Mouse (Mus musculus): Measurements from ENCODE around the gene Tha1. TPM values are rescaled to one million over a fixed set of nuclear protein-coding genes. Genes with fewer than 3 reads are reported as not detected.

Gene Tha1
- polyA plus RNA-seq, 1 experiment, result 11.5 TPM

DNA sequence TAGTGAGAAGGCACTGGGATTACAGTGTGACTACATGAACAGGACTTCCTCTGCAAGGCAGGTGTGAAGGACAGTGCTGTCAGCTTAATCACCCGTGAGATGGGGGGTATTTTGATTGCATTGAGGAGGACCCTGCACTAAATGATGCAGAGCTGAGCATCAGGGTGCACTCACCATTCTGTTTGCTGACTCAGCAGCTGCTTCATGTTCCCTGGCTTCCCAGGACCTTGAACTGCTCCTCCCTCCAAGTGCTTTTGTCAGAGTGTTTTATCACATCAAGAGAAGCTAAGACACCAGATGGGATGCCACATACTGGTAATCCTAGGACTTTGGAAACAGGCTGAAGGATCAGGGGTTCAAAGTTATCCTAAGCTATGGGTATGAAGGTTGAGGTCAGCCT lies 17.3 kb downstream of the Tha1 start:
- Histone ChIP-seq H3K27me3 (ENCODE audit: control insufficient read depth, insufficient read depth, low read length) (no peaks in the 10 kb centered on the region), H3K4me3 (replicated peaks; ENCODE audit: insufficient read depth, low read depth, low read length) (no peak overlapping the region), H3K4me1 (ENCODE audit: control insufficient read depth, insufficient read depth, low read length) (no peaks in the 10 kb centered on the region), H3K27ac (ENCODE audit: insufficient read depth, low read length) (no peak overlapping the region)
- DNase-seq, result no peak
- WGBS, result 89% methylated on average over 1 of the region's 1 CpGs
- TF ChIP-seq POLR2A (IDR thresholded peaks at IDR 0.05; ENCODE audit: borderline replicate concordance, insufficient read depth, low read length), result no peak
- no peak for TF ChIP-seq CTCF (IDR thresholded peaks at IDR 0.05; ENCODE audit: borderline replicate concordance, insufficient read depth, low read depth, low read length)

GRCm38 (mm10) chr11:117855360-117855759 lies 17.9 kb downstream of the Tha1 start:
- TF ChIP-seq CTCF (IDR thresholded peaks at IDR 0.05; ENCODE audit: borderline replicate concordance, insufficient read depth, low read depth, low read length) (no peak), POLR2A (IDR thresholded peaks at IDR 0.05; ENCODE audit: borderline replicate concordance, insufficient read depth, low read length) (no peak)
- Histone ChIP-seq H3K27ac (ENCODE audit: insufficient read depth, low read length) (no peak overlapping the region), H3K4me3 (replicated peaks; ENCODE audit: insufficient read depth, low read depth, low read length) (no peak overlapping the region), H3K27me3 (ENCODE audit: control insufficient read depth, insufficient read depth, low read length) (no peaks in the 10 kb centered on the region), H3K4me1 (ENCODE audit: control insufficient read depth, insufficient read depth, low read length) (no peaks in the 10 kb centered on the region)
- 95% methylated on average over 5 of the region's 5 CpGs for WGBS
- no peak for DNase-seq

DNA sequence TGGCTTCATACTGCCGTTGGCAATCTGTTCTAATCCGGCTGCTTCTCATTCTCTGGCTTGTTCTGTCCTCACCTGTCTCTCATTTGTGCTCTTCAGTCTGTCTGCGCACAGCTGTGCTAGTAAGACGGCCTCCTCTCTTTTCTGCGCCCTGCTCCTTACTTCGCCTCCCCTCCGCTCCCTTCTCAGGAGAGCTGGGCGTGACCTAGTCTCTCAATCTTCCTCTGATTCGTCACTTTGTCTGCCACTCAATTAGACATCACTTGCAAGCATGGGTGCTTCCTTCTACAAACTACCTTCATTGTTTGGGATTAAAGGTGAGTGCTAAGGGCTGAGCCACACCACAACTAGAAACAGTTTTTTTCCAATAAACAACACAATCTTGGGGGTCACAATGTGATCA lies 19.0 kb downstream of the Tha1 start:
- WGBS, result 87% methylated on average over 9 of the region's 9 CpGs
- H3K27me3 ChIP-seq (ENCODE audit: control insufficient read depth, insufficient read depth, low read length), result no peaks in the 10 kb centered on the region
- DNase-seq, result no peak
- no peaks in the 10 kb centered on the region for H3K4me1 ChIP-seq (ENCODE audit: control insufficient read depth, insufficient read depth, low read length)
- H3K4me3 ChIP-seq (replicated peaks; ENCODE audit: insufficient read depth, low read depth, low read length), result no peak overlapping the region
- no peak for TF ChIP-seq POLR2A (IDR thresholded peaks at IDR 0.05; ENCODE audit: borderline replicate concordance, insufficient read depth, low read length)
- no peak for TF ChIP-seq CTCF (IDR thresholded peaks at IDR 0.05; ENCODE audit: borderline replicate concordance, insufficient read depth, low read depth, low read length)
- no peak overlapping the region for H3K27ac ChIP-seq (ENCODE audit: insufficient read depth, low read length)

DNA sequence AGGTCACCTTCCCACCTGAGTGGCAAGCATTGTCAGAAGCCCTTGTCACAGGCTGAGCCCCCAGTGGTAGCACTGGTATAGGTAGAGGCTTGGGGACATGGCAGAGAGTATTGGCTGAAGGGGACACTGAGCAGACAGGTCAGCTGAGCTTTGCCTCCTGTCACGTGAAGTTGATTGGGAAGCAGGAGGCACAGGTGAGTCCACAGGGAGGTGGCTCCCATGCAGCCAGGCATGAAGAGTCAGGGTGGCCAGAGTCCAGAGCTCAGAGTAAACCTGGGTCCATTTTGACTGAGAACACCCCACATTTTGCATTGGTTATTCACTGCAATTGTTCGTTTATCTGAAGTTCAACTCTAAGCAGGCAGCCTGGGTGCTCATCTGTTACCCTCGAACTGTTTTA lies 20.4 kb downstream of the Tha1 start:
- Histone ChIP-seq H3K27me3 (ENCODE audit: control insufficient read depth, insufficient read depth, low read length) (no peaks in the 10 kb centered on the region), H3K4me1 (ENCODE audit: control insufficient read depth, insufficient read depth, low read length) (no peaks in the 10 kb centered on the region), H3K27ac (ENCODE audit: insufficient read depth, low read length) (no peak overlapping the region), H3K4me3 (replicated peaks; ENCODE audit: insufficient read depth, low read depth, low read length) (no peak overlapping the region)
- 82% methylated on average over 3 of the region's 3 CpGs for whole genome bisulfite sequencing
- no peak for DNase-seq
- TF ChIP-seq POLR2A (IDR thresholded peaks at IDR 0.05; ENCODE audit: borderline replicate concordance, insufficient read depth, low read length) (no peak), CTCF (IDR thresholded peaks at IDR 0.05; ENCODE audit: borderline replicate concordance, insufficient read depth, low read depth, low read length) (no peak)

DNA sequence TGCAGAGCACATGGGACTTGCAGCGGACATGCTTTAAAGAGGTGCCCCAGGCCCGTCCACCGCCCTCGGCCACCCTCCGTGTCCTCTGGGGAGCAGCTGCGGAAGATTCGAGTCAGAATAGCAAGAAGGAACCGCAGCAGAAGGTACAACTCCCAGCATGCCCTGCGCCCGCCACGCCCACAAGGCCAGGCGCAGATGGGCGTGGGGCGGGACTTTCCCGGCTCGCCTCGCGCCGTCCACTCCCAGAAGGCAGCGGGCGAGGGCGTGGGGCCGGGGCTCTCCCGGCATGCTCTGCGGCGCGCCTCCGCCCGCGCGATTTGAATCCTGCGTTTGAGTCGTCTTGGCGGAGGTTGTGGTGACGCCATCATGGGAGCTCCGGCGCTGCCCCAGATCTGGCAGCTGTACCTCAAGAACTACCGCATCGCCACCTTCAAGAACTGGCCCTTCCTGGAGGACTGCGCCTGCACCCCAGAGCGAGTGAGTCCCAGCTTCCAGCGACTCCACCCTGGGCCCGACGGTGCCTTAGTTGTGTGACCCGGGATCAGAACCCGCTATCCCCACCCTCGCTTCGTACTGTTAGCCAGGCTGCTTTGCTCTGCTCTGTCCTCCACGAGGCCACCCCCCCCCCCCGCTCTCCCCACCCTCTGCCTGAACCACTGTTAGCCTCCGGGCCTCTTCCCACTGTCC lies 24.2 kb downstream of the Tha1 start, which contains the start of gene Birc5:
Gene Birc5 (plus strand): TSS at position 267 of the 687 bp plus-strand sequence.
- WGBS, result under 1% methylated on average over 50 of the region's 51 CpGs
- Histone ChIP-seq H3K27me3 (ENCODE audit: control insufficient read depth, insufficient read depth, low read length) (no peaks in the 10 kb centered on the region), H3K4me1 (ENCODE audit: control insufficient read depth, insufficient read depth, low read length) (no peaks in the 10 kb centered on the region), H3K4me3 (replicated peaks; ENCODE audit: insufficient read depth, low read depth, low read length) (peak within 1 kb of the TSS; percentile 95), H3K27ac (ENCODE audit: insufficient read depth, low read length) (peak within 1 kb of the TSS; percentile 84)
- peak; percentile 88 for TF ChIP-seq POLR2A (IDR thresholded peaks at IDR 0.05; ENCODE audit: borderline replicate concordance, insufficient read depth, low read length)
- TF ChIP-seq CTCF (IDR thresholded peaks at IDR 0.05; ENCODE audit: borderline replicate concordance, insufficient read depth, low read depth, low read length), result no peak
- DNase-seq, result peak; percentile 95

DNA sequence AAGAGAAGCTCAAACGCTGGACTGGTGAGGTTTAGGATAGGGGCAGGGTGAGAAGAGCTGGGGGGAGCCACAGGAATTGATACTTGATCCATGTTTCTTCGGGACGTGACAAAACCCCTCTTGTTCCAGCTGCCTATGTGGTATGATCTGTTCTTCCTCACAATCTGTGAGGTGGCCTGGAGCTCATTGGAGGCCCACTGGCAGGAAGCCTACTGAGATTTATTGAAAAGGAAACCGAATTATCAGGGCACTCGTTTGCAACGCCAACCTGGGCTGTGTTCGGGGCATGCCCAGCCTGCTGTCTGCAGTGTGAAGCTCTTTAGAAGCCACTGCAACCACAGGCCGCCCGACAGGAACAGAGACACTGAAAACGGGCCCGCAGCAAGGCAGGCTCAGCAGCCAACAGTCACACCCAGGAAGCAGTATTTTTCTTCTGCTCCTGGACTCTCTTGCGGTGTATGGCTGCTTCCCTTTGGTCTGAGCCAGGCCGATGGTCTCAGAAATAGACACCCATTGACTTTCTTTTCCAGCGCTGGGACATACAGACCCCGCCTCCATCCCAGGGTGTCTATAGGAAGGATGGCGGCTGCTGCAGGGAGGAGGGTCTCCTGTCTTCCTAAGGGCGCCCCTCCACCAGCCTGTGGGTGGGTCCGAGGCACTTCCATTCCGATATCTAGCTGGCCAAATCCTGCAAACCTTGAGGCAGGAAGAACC lies 24.9 kb downstream of the Tha1 start:
- no peak for DNase-seq
- WGBS, result 5% methylated on average over 19 of the region's 19 CpGs
- no peaks in the 10 kb centered on the region for H3K27me3 ChIP-seq (ENCODE audit: control insufficient read depth, insufficient read depth, low read length)
- peak overlapping the region; percentile 84 for H3K27ac ChIP-seq (ENCODE audit: insufficient read depth, low read length)
- no peaks in the 10 kb centered on the region for H3K4me1 ChIP-seq (ENCODE audit: control insufficient read depth, insufficient read depth, low read length)
- H3K4me3 ChIP-seq (replicated peaks; ENCODE audit: insufficient read depth, low read depth, low read length), result peak overlapping the region; percentile 95
- TF ChIP-seq POLR2A (IDR thresholded peaks at IDR 0.05; ENCODE audit: borderline replicate concordance, insufficient read depth, low read length) (no peak), CTCF (IDR thresholded peaks at IDR 0.05; ENCODE audit: borderline replicate concordance, insufficient read depth, low read depth, low read length) (no peak)

GRCm38 (mm10) chr11:117847593-117848215 lies 25.6 kb downstream of the Tha1 start:
- no peak for DNase-seq
- H3K27ac ChIP-seq (ENCODE audit: insufficient read depth, low read length), result no peak overlapping the region
- TF ChIP-seq CTCF (IDR thresholded peaks at IDR 0.05; ENCODE audit: borderline replicate concordance, insufficient read depth, low read depth, low read length), result no peak
- TF ChIP-seq POLR2A (IDR thresholded peaks at IDR 0.05; ENCODE audit: borderline replicate concordance, insufficient read depth, low read length), result no peak
- no peaks in the 10 kb centered on the region for H3K4me1 ChIP-seq (ENCODE audit: control insufficient read depth, insufficient read depth, low read length)
- no peak overlapping the region for H3K4me3 ChIP-seq (replicated peaks; ENCODE audit: insufficient read depth, low read depth, low read length)
- WGBS, result 81% methylated on average over 7 of the region's 7 CpGs
- H3K27me3 ChIP-seq (ENCODE audit: control insufficient read depth, insufficient read depth, low read length), result no peaks in the 10 kb centered on the region
